Comparison of ENCODE assay signal across 8 mouse cellular contexts in genomic region chr1:194976517-194977370, GRCm38 (mm10). TPM values are rescaled to one million over a fixed set of nuclear protein-coding genes. Genes with fewer than 3 reads are reported as not detected.
DNase-seq lines count a peak whose midpoint lies in the region; ATAC-seq and TF ChIP-seq lines count a peak whose summit lies in the region.

No protein-coding gene starts in this region.

- H3K4me1 ChIP-seq in bone marrow, adult 2 months (ENCODE audit: control insufficient read depth, insufficient read depth, low read length), result no peaks in the 10 kb centered on the region; the same call in 1 of the 2 replicates
- H3K4me1 ChIP-seq in embryonic facial prominence, embryonic 15.5 days, result peaks cover 10% of the 10 kb centered on the region
- peaks cover 8% of the 10 kb centered on the region; the same call in 1 of the 2 replicates for H3K4me1 ChIP-seq in limb, embryonic 12.5 days (replicated peaks)
- H3K4me1 ChIP-seq in midbrain, embryonic 13.5 days (replicated peaks), result peaks cover 25% of the 10 kb centered on the region
- H3K4me1 ChIP-seq in spleen, adult 2 months (ENCODE audit: control insufficient read depth, insufficient read depth, insufficient read length), result peaks cover 3% of the 10 kb centered on the region; the same call in 1 of the 2 replicates

- peak; percentile 92 for DNase-seq in A20 (ENCODE audit: low read depth, low spot score)
- peak; percentile 85 for DNase-seq in heart, adult 8-10 months (ENCODE audit: low spot score)
- DNase-seq in kidney, adult 8-10 months, result peak; percentile 77 to 87
- peak; percentile 45 to 81 for DNase-seq in spleen, adult 2 months (ENCODE audit: low read depth in 1 of 2, low spot score in 2 of 2)

- H3K27ac ChIP-seq in bone marrow, adult 2 months (ENCODE audit: control insufficient read depth, insufficient read depth, low read depth, low read length, poor library complexity), result peak overlapping the region; percentile 91
- no peak overlapping the region; the same call in 1 of the 2 replicates for H3K27ac ChIP-seq in embryonic facial prominence, embryonic 15.5 days (replicated peaks)
- H3K27ac ChIP-seq in limb, embryonic 12.5 days, result no peak overlapping the region
- H3K27ac ChIP-seq in midbrain, embryonic 13.5 days, result peak overlapping the region; percentile 84
- peak overlapping the region; percentile 81 for H3K27ac ChIP-seq in spleen, adult 2 months (ENCODE audit: insufficient read depth, low read length)

- peak; percentile 30; the same call in 1 of the 2 replicates for TF ChIP-seq POLR2A in bone marrow, adult 2 months (IDR thresholded peaks at IDR 0.05; ENCODE audit: borderline replicate concordance, control insufficient read depth, low read depth, low read length)
- TF ChIP-seq POLR2A in spleen, adult 2 months (IDR thresholded peaks at IDR 0.05; ENCODE audit: low read depth, low read length), result no peak

- WGBS in bone marrow, adult 2 months, result under 1% methylated on average over 42 of the region's 44 CpGs
- under 1% methylated on average over 44 of the region's 44 CpGs for WGBS in embryonic facial prominence, embryonic 15.5 days
- WGBS in limb, embryonic 12.5 days, result under 1% methylated on average over 44 of the region's 44 CpGs
- WGBS in midbrain, embryonic 13.5 days, result 1% methylated on average over 44 of the region's 44 CpGs
- WGBS in spleen, adult 2 months, result 2% methylated on average over 44 of the region's 44 CpGs

- H3K9ac ChIP-seq in embryonic facial prominence, embryonic 15.5 days, result peak overlapping the region; percentile 54
- peak overlapping the region; percentile 72 for H3K9ac ChIP-seq in limb, embryonic 12.5 days (replicated peaks)
- peak overlapping the region; percentile 86 for H3K9ac ChIP-seq in midbrain, embryonic 13.5 days (replicated peaks)

- H3K4me2 ChIP-seq in embryonic facial prominence, embryonic 15.5 days (replicated peaks), result peak overlapping the region; percentile 95
- peak overlapping the region; percentile 97 for H3K4me2 ChIP-seq in limb, embryonic 12.5 days
- peak overlapping the region; percentile 96 for H3K4me2 ChIP-seq in midbrain, embryonic 13.5 days (replicated peaks)

- no peaks in the 10 kb centered on the region for H3K27me3 ChIP-seq in embryonic facial prominence, embryonic 15.5 days
- peaks cover 17% of the 10 kb centered on the region for H3K27me3 ChIP-seq in limb, embryonic 12.5 days
- peaks cover 8% of the 10 kb centered on the region; the same call in 1 of the 2 replicates for H3K27me3 ChIP-seq in midbrain, embryonic 13.5 days
- H3K27me3 ChIP-seq in spleen, adult 2 months (ENCODE audit: control insufficient read depth, insufficient read depth, low read length), result no peaks in the 10 kb centered on the region

- peak; percentile 91 for ATAC-seq in embryonic facial prominence, embryonic 15.5 days (ENCODE audit: insufficient number of reproducible peaks, low FRiP score, low TSS enrichment, low read depth)
- peak; percentile 92 for ATAC-seq in limb, embryonic 12.5 days (ENCODE audit: insufficient number of reproducible peaks, insufficient read depth, low FRiP score, low TSS enrichment, low read depth)
- peak; percentile 92 for ATAC-seq in midbrain, embryonic 13.5 days

- H3K9me3 ChIP-seq in embryonic facial prominence, embryonic 15.5 days (replicated peaks), result no peaks in the 10 kb centered on the region
- no peaks in the 10 kb centered on the region for H3K9me3 ChIP-seq in limb, embryonic 12.5 days
- no peaks in the 10 kb centered on the region for H3K9me3 ChIP-seq in midbrain, embryonic 13.5 days

- peak; percentile 25; the same call in 1 of the 2 replicates for TF ChIP-seq CTCF in bone marrow, adult 2 months (IDR thresholded peaks at IDR 0.05; ENCODE audit: control insufficient read depth, insufficient read depth, low read length)
- TF ChIP-seq CTCF in spleen, adult 2 months (IDR thresholded peaks at IDR 0.05; ENCODE audit: extremely low read depth, insufficient read depth, insufficient read length, insufficient replicate concordance), result peak; percentile 32; the same call in 1 of the 2 replicates

- H3K36me3 ChIP-seq in embryonic facial prominence, embryonic 15.5 days, result no peaks in the 10 kb centered on the region
- no peaks in the 10 kb centered on the region for H3K36me3 ChIP-seq in limb, embryonic 12.5 days
- no peaks in the 10 kb centered on the region for H3K36me3 ChIP-seq in midbrain, embryonic 13.5 days
- no peaks in the 10 kb centered on the region for H3K36me3 ChIP-seq in spleen, adult 2 months (ENCODE audit: control insufficient read depth, insufficient read depth, low read length)

- H3K4me3 ChIP-seq in bone marrow, adult 2 months (replicated peaks; ENCODE audit: control insufficient read depth, low read depth, low read length), result peak overlapping the region; percentile 76
- H3K4me3 ChIP-seq in embryonic facial prominence, embryonic 15.5 days (replicated peaks), result peak overlapping the region; percentile 74
- peak overlapping the region; percentile 67 for H3K4me3 ChIP-seq in limb, embryonic 12.5 days (replicated peaks)
- H3K4me3 ChIP-seq in midbrain, embryonic 13.5 days (replicated peaks), result peak overlapping the region; percentile 80
- H3K4me3 ChIP-seq in spleen, adult 2 months (ENCODE audit: extremely low read depth, insufficient read depth, insufficient read length), result peak overlapping the region; percentile 86

RNA-seq across cellular contexts. Expression of gene Cd34, which starts 38.1 kb away (rescaled TPM):
- polyA plus RNA-seq in bone marrow, adult 2 months (2011; ENCODE audit: insufficient read depth, insufficient read length, low replicate concordance, missing spikeins), result 5.0 and 8.8 TPM in 2 replicates
- 124 and 138 TPM in 2 replicates for polyA plus RNA-seq in embryonic facial prominence, embryonic 15.5 days (2015; fragmentation: Nextera tagmentation; extraction: Ambion mirVana)
- total RNA-seq in heart, adult 8-10 months (2022), result 10 to 100 TPM; 70.6 to 81.5 (median 80.7) TPM
- polyA plus RNA-seq in limb, embryonic 12.5 days (2016; fragmentation: Nextera tagmentation; extraction: Ambion mirVana), result 40.7 and 44.2 TPM in 2 replicates
- polyA plus RNA-seq in midbrain, embryonic 13.5 days (2015; fragmentation: Nextera tagmentation; extraction: Ambion mirVana), result 30.2 and 34.0 TPM in 2 replicates
- polyA plus RNA-seq in spleen, adult 2 months (2012; rRNA removed), result 5.3 and 6.4 TPM in 2 replicates

Comparison
In these comparisons a context has a peak if more than half of its experiments do, and no peak if none do; other contexts are left out.
1. H3K27ac ChIP-seq: peak in bone marrow, adult 2 months (single experiment), midbrain, embryonic 13.5 days (single experiment) and spleen, adult 2 months (single experiment); none in embryonic facial prominence, embryonic 15.5 days (single experiment) and limb, embryonic 12.5 days (single experiment).
2. Peak in every context shown above with its lines, with median percentiles within 50 percentile points of each other: DNase-seq, H3K4me3 ChIP-seq, ATAC-seq, H3K4me2 ChIP-seq and H3K9ac ChIP-seq.